Comparison of ENCODE assay signal across 8 mouse cellular contexts in the genomic region with DNA sequence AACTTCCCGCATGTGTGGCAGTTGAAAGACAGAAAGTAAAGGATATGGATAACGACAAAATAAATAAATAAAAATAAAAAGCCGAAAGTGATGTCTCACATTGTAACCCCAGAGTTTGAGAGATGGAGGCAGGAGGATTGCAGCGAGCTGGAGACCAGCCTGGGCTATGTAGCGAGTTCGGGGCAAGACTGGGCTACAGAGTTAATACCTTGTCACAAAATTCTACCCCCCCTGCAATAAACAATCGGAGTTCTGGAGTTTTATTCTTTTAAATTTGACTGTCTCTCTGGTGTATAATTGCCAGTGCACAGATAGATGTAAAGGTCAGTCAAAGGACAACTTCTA. TPM values are rescaled to one million over a fixed set of nuclear protein-coding genes. Genes with fewer than 3 reads are reported as not detected.
A peak's percentile ranks its signal among the peaks of the same experiment; 100 is the strongest.
DNase-seq lines count a peak whose midpoint lies in the region; ATAC-seq and TF ChIP-seq lines count a peak whose summit lies in the region.

No protein-coding gene starts in this region.

- no peaks in the 10 kb centered on the region for H3K27me3 ChIP-seq in heart, embryonic 13.5 days (replicated peaks)
- H3K27me3 ChIP-seq in ES-Bruce4 (ENCODE audit: control insufficient read depth, insufficient read depth, low read length, poor library complexity, severe bottlenecking): no peaks in the 10 kb centered on the region
- H3K27me3 ChIP-seq in forebrain, postnatal 0 days (ENCODE audit: insufficient read depth, low read length): no peaks in the 10 kb centered on the region
- no peaks in the 10 kb centered on the region for H3K27me3 ChIP-seq in liver, postnatal 0 days (ENCODE audit: insufficient read depth, low read length)

- WGBS in heart, embryonic 13.5 days: 13% methylated on average over 7 of the region's 7 CpGs
- WGBS in forebrain, postnatal 0 days: 12% methylated on average over 7 of the region's 7 CpGs
- WGBS in liver, postnatal 0 days (ENCODE audit: insufficient replicate concordance): 15% methylated on average over 7 of the region's 7 CpGs

- no peak for ATAC-seq in heart, embryonic 13.5 days (ENCODE audit: extremely low read depth, insufficient number of reproducible peaks, low FRiP score, low TSS enrichment)
- ATAC-seq in forebrain, postnatal 0 days: peak; percentile 40
- peak; percentile 14 for ATAC-seq in liver, postnatal 0 days

- TF ChIP-seq CTCF in ES-Bruce4 (IDR thresholded peaks at IDR 0.05; ENCODE audit: low read depth, low read length): no peak
- TF ChIP-seq CTCF in forebrain, postnatal 0 days (IDR thresholded peaks at IDR 0.05; ENCODE audit: low read depth): no peak
- TF ChIP-seq CTCF in liver, postnatal 0 days (IDR thresholded peaks at IDR 0.05; ENCODE audit: low read depth): no peak

- TF ChIP-seq POLR2A in ES-Bruce4 (IDR thresholded peaks at IDR 0.05; ENCODE audit: insufficient read depth, low read length): no peak

- no peaks in the 10 kb centered on the region for H3K9me3 ChIP-seq in heart, embryonic 13.5 days
- H3K9me3 ChIP-seq in ES-Bruce4 (replicated peaks; ENCODE audit: control insufficient read depth, insufficient read depth, low read length, poor library complexity, severe bottlenecking): no peaks in the 10 kb centered on the region
- H3K9me3 ChIP-seq in forebrain, postnatal 0 days (ENCODE audit: low read length): no peaks in the 10 kb centered on the region
- no peaks in the 10 kb centered on the region for H3K9me3 ChIP-seq in liver, postnatal 0 days (ENCODE audit: low read length)

- no peak for TF ChIP-seq EP300 in ES-Bruce4 (IDR thresholded peaks at IDR 0.05; ENCODE audit: insufficient read depth, low read depth, low read length)
- no peak; the same call in none of the 2 replicates for TF ChIP-seq EP300 in liver, postnatal 0 days (IDR thresholded peaks at IDR 0.05; ENCODE audit: low read depth)

- peaks cover 24% of the 10 kb centered on the region for H3K36me3 ChIP-seq in heart, embryonic 13.5 days
- peaks cover 20% of the 10 kb centered on the region for H3K36me3 ChIP-seq in ES-Bruce4 (ENCODE audit: control insufficient read depth, insufficient read depth, low read length, poor library complexity, severe bottlenecking)
- peaks cover 19% of the 10 kb centered on the region for H3K36me3 ChIP-seq in forebrain, postnatal 0 days (ENCODE audit: insufficient read depth)
- peaks cover 22% of the 10 kb centered on the region for H3K36me3 ChIP-seq in liver, postnatal 0 days (replicated peaks; ENCODE audit: insufficient read depth, low read length)

- no peak for DNase-seq in heart, postnatal 4 days
- DNase-seq in forebrain, postnatal 0 days: no peak
- no peak for DNase-seq in liver, postnatal 0 days
- DNase-seq in adipocyte (ENCODE audit: low spot score): no peak
- DNase-seq in thymus, postnatal 14 days: no peak
- DNase-seq in cerebellum, adult 9-11 months: no peak

- peak overlapping the region; percentile 87 for H3K4me2 ChIP-seq in heart, embryonic 13.5 days
- H3K4me2 ChIP-seq in forebrain, postnatal 0 days (ENCODE audit: low read depth): peak overlapping the region; percentile 62
- peak overlapping the region; percentile 73 for H3K4me2 ChIP-seq in liver, postnatal 0 days (ENCODE audit: low read depth, low read length)

- peaks cover 14% of the 10 kb centered on the region for H3K4me1 ChIP-seq in heart, embryonic 13.5 days
- no peaks in the 10 kb centered on the region for H3K4me1 ChIP-seq in ES-Bruce4 (ENCODE audit: control insufficient read depth, insufficient read depth, low read length)
- H3K4me1 ChIP-seq in forebrain, postnatal 0 days (ENCODE audit: insufficient read depth): peaks cover 6% of the 10 kb centered on the region; the same call in 1 of the 2 replicates
- H3K4me1 ChIP-seq in liver, postnatal 0 days (ENCODE audit: insufficient read depth): peaks cover 21% of the 10 kb centered on the region

- peak overlapping the region; percentile 53 for H3K9ac ChIP-seq in heart, embryonic 13.5 days
- H3K9ac ChIP-seq in ES-Bruce4 (ENCODE audit: low read depth, poor library complexity, severe bottlenecking): peak overlapping the region; percentile 55; the same call in 1 of the 2 replicates
- H3K9ac ChIP-seq in forebrain, postnatal 0 days: peak overlapping the region; percentile 96
- no peak overlapping the region for H3K9ac ChIP-seq in liver, postnatal 0 days (replicated peaks)

- peak overlapping the region; percentile 100 for H3K4me3 ChIP-seq in heart, embryonic 13.5 days
- 0 out of 2 replicates have a peak overlapping the region, but pooled peaks have one; percentile 8 for H3K4me3 ChIP-seq in ES-Bruce4 (ENCODE audit: low read depth, low read length)
- peak overlapping the region; percentile 99 for H3K4me3 ChIP-seq in forebrain, postnatal 0 days (ENCODE audit: low read depth, low read length)
- peak overlapping the region; percentile 92 for H3K4me3 ChIP-seq in liver, postnatal 0 days (ENCODE audit: low read depth, low read length)

- peak overlapping the region; percentile 96 for H3K27ac ChIP-seq in heart, embryonic 13.5 days (replicated peaks)
- no peak overlapping the region for H3K27ac ChIP-seq in ES-Bruce4 (ENCODE audit: insufficient read depth, low read length)
- peak overlapping the region; percentile 48; the same call in 1 of the 2 replicates for H3K27ac ChIP-seq in forebrain, postnatal 0 days (ENCODE audit: low read depth, low read length)
- H3K27ac ChIP-seq in liver, postnatal 0 days (ENCODE audit: low read depth): no peak overlapping the region

RNA-seq across cellular contexts. Expression of gene Ssr1, which starts 0.4 kb away (rescaled TPM):
- 89.0 and 97.0 TPM in 2 replicates for polyA plus RNA-seq in heart, embryonic 13.5 days (2015; fragmentation: Nextera tagmentation; extraction: Ambion mirVana)
- 10 to 100 TPM; 93.1 to 98.7 TPM for total RNA-seq in heart, postnatal 4 days (2021)
- polyA plus RNA-seq in ES-Bruce4 (2011; ENCODE audit: insufficient read depth, insufficient read length, low read depth, missing spikeins): 137 and 150 TPM in 2 replicates
- total RNA-seq in forebrain, postnatal 0 days (2014; rRNA removed): 36.4 and 48.8 TPM in 2 replicates
- polyA plus RNA-seq in forebrain, postnatal 0 days (2015; fragmentation: Nextera tagmentation; extraction: Ambion mirVana): 71.1 and 75.6 TPM in 2 replicates
- polyA plus RNA-seq in liver, postnatal 0 days (2015; fragmentation: Nextera tagmentation; extraction: Ambion mirVana): 48.9 and 55.1 TPM in 2 replicates

RNA-seq across cellular contexts. Expression of gene Riok1, which starts 42.4 kb away (rescaled TPM):
- polyA plus RNA-seq in heart, embryonic 13.5 days (2015; fragmentation: Nextera tagmentation; extraction: Ambion mirVana): 27.5 and 30.4 TPM in 2 replicates
- 10 to 100 TPM; 20.7 to 20.8 TPM for total RNA-seq in heart, postnatal 4 days (2021)
- 41.9 and 47.5 TPM in 2 replicates for polyA plus RNA-seq in ES-Bruce4 (2011; ENCODE audit: insufficient read depth, insufficient read length, low read depth, missing spikeins)
- total RNA-seq in forebrain, postnatal 0 days (2014; rRNA removed): 43.7 and 53.4 TPM in 2 replicates
- polyA plus RNA-seq in forebrain, postnatal 0 days (2015; fragmentation: Nextera tagmentation; extraction: Ambion mirVana): 27.9 and 37.8 TPM in 2 replicates
- 13.4 and 14.6 TPM in 2 replicates for polyA plus RNA-seq in liver, postnatal 0 days (2015; fragmentation: Nextera tagmentation; extraction: Ambion mirVana)

RNA-seq across cellular contexts. Expression of gene Cage1, which starts 42.5 kb away (rescaled TPM):
- 0.94 and 1.2 TPM in 2 replicates for polyA plus RNA-seq in heart, embryonic 13.5 days (2015; fragmentation: Nextera tagmentation; extraction: Ambion mirVana)
- total RNA-seq in heart, postnatal 4 days (2021): 1 to 10 TPM; 1.9 to 2.2 TPM
- 0.97 and 1.4 TPM in 2 replicates for polyA plus RNA-seq in ES-Bruce4 (2011; ENCODE audit: insufficient read depth, insufficient read length, low read depth, missing spikeins)
- total RNA-seq in forebrain, postnatal 0 days (2014; rRNA removed): 3.2 and 5.7 TPM in 2 replicates
- polyA plus RNA-seq in forebrain, postnatal 0 days (2015; fragmentation: Nextera tagmentation; extraction: Ambion mirVana): 2.2 and 3.0 TPM in 2 replicates
- polyA plus RNA-seq in liver, postnatal 0 days (2015; fragmentation: Nextera tagmentation; extraction: Ambion mirVana): 0.69 and 0.76 TPM in 2 replicates

Comparison
In these comparisons a context has a peak if more than half of its experiments do, and no peak if none do; other contexts are left out.
1. H3K27ac ChIP-seq: peak in heart, embryonic 13.5 days (single experiment) and forebrain, postnatal 0 days (single experiment); none in ES-Bruce4 (single experiment) and liver, postnatal 0 days (single experiment).
2. H3K4me3 ChIP-seq: peak in every context shown above with its lines; median percentile 100 in heart, embryonic 13.5 days; 99 in forebrain, postnatal 0 days; 92 in liver, postnatal 0 days; 8 in ES-Bruce4.
3. Peak in every context shown above with its lines, with median percentiles within 50 percentile points of each other: H3K4me2 ChIP-seq.